Mouse (Mus musculus): Measurements from ENCODE around the gene Dcaf6. TPM values are rescaled to one million over a fixed set of nuclear protein-coding genes. Genes with fewer than 3 reads are reported as not detected.

Dcaf6 gene
- polyA plus RNA-seq, 1 experiment: 161 TPM

GRCm38 (mm10) chr1:165385810-165386524, 74.3 kb downstream of the Dcaf6 start:
- H3K27me3 ChIP-seq (ENCODE audit: control insufficient read depth, insufficient read depth, low read length): no peaks in the 10 kb centered on the region
- TF ChIP-seq POLR2A (IDR thresholded peaks at IDR 0.05; ENCODE audit: control insufficient read depth, low read depth, low read length): no peak
- TF ChIP-seq CTCF (IDR thresholded peaks at IDR 0.05; ENCODE audit: control insufficient read depth, insufficient read depth, insufficient replicate concordance, low read depth, low read length): no peak
- no peak overlapping the region for H3K27ac ChIP-seq (ENCODE audit: control insufficient read depth, insufficient read depth, low read depth, low read length)
- H3K36me3 ChIP-seq (ENCODE audit: control insufficient read depth, insufficient read depth, low read length): no peaks in the 10 kb centered on the region; the same call in 1 of the 2 replicates
- H3K4me3 ChIP-seq (ENCODE audit: control insufficient read depth, low read depth, low read length): no peak overlapping the region
- H3K4me1 ChIP-seq (ENCODE audit: control insufficient read depth, insufficient read depth, low read length): no peaks in the 10 kb centered on the region

- no peak for TF ChIP-seq CTCF (IDR thresholded peaks at IDR 0.05; ENCODE audit: control insufficient read depth, insufficient read depth, insufficient replicate concordance, low read depth, low read length)
- TF ChIP-seq POLR2A (IDR thresholded peaks at IDR 0.05; ENCODE audit: control insufficient read depth, low read depth, low read length): no peak
- Histone ChIP-seq H3K27ac (ENCODE audit: control insufficient read depth, insufficient read depth, low read depth, low read length) (no peak overlapping the region), H3K27me3 (ENCODE audit: control insufficient read depth, insufficient read depth, low read length) (no peaks in the 10 kb centered on the region), H3K4me3 (ENCODE audit: control insufficient read depth, low read depth, low read length) (no peak overlapping the region), H3K4me1 (ENCODE audit: control insufficient read depth, insufficient read depth, low read length) (no peaks in the 10 kb centered on the region), H3K36me3 (ENCODE audit: control insufficient read depth, insufficient read depth, low read length) (peaks cover 2% of the 10 kb centered on the region)
Measured at GRCm38 (mm10) chr1:165373839-165374238, 86.4 kb downstream of the Dcaf6 start.

GRCm38 (mm10) chr1:165370990-165371389, 89.3 kb downstream of the Dcaf6 start:
- Histone ChIP-seq H3K4me3 (ENCODE audit: control insufficient read depth, low read depth, low read length) (no peak overlapping the region), H3K27me3 (ENCODE audit: control insufficient read depth, insufficient read depth, low read length) (no peaks in the 10 kb centered on the region), H3K36me3 (ENCODE audit: control insufficient read depth, insufficient read depth, low read length) (peaks cover 2% of the 10 kb centered on the region), H3K4me1 (ENCODE audit: control insufficient read depth, insufficient read depth, low read length) (no peaks in the 10 kb centered on the region), H3K27ac (ENCODE audit: control insufficient read depth, insufficient read depth, low read depth, low read length) (no peak overlapping the region)
- TF ChIP-seq CTCF (IDR thresholded peaks at IDR 0.05; ENCODE audit: control insufficient read depth, insufficient read depth, insufficient replicate concordance, low read depth, low read length): no peak
- no peak for TF ChIP-seq POLR2A (IDR thresholded peaks at IDR 0.05; ENCODE audit: control insufficient read depth, low read depth, low read length)

GRCm38 (mm10) chr1:165365057-165365456, 95.2 kb downstream of the Dcaf6 start:
- no peak overlapping the region for H3K27ac ChIP-seq (ENCODE audit: control insufficient read depth, insufficient read depth, low read depth, low read length)
- TF ChIP-seq POLR2A (IDR thresholded peaks at IDR 0.05; ENCODE audit: control insufficient read depth, low read depth, low read length) (no peak), CTCF (IDR thresholded peaks at IDR 0.05; ENCODE audit: control insufficient read depth, insufficient read depth, insufficient replicate concordance, low read depth, low read length) (no peak)
- no peaks in the 10 kb centered on the region for H3K4me1 ChIP-seq (ENCODE audit: control insufficient read depth, insufficient read depth, low read length)
- no peaks in the 10 kb centered on the region for H3K27me3 ChIP-seq (ENCODE audit: control insufficient read depth, insufficient read depth, low read length)
- H3K4me3 ChIP-seq (ENCODE audit: control insufficient read depth, low read depth, low read length): no peak overlapping the region
- peaks cover 1% of the 10 kb centered on the region; the same call in 1 of the 2 replicates for H3K36me3 ChIP-seq (ENCODE audit: control insufficient read depth, insufficient read depth, low read length)

- Histone ChIP-seq H3K36me3 (ENCODE audit: control insufficient read depth, insufficient read depth, low read length) (no peaks in the 10 kb centered on the region), H3K4me3 (ENCODE audit: control insufficient read depth, low read depth, low read length) (no peak overlapping the region), H3K4me1 (ENCODE audit: control insufficient read depth, insufficient read depth, low read length) (no peaks in the 10 kb centered on the region), H3K27me3 (ENCODE audit: control insufficient read depth, insufficient read depth, low read length) (no peaks in the 10 kb centered on the region), H3K27ac (ENCODE audit: control insufficient read depth, insufficient read depth, low read depth, low read length) (no peak overlapping the region)
- no peak for TF ChIP-seq POLR2A (IDR thresholded peaks at IDR 0.05; ENCODE audit: control insufficient read depth, low read depth, low read length)
Measured at GRCm38 (mm10) chr1:165363271-165363670, 97.0 kb downstream of the Dcaf6 start.

GRCm38 (mm10) chr1:165356347-165356746, 103.9 kb downstream of the Dcaf6 start:
- Histone ChIP-seq H3K27me3 (ENCODE audit: control insufficient read depth, insufficient read depth, low read length) (no peaks in the 10 kb centered on the region), H3K27ac (ENCODE audit: control insufficient read depth, insufficient read depth, low read depth, low read length) (no peak overlapping the region), H3K36me3 (ENCODE audit: control insufficient read depth, insufficient read depth, low read length) (no peaks in the 10 kb centered on the region; the same call in 1 of the 2 replicates), H3K4me1 (ENCODE audit: control insufficient read depth, insufficient read depth, low read length) (no peaks in the 10 kb centered on the region), H3K4me3 (ENCODE audit: control insufficient read depth, low read depth, low read length) (no peak overlapping the region)
- TF ChIP-seq POLR2A (IDR thresholded peaks at IDR 0.05; ENCODE audit: control insufficient read depth, low read depth, low read length) (no peak), CTCF (IDR thresholded peaks at IDR 0.05; ENCODE audit: control insufficient read depth, insufficient read depth, insufficient replicate concordance, low read depth, low read length) (no peak)

GRCm38 (mm10) chr1:165348627-165349026, 111.6 kb downstream of the Dcaf6 start:
- no peak overlapping the region for H3K4me3 ChIP-seq (ENCODE audit: control insufficient read depth, low read depth, low read length)
- TF ChIP-seq POLR2A (IDR thresholded peaks at IDR 0.05; ENCODE audit: control insufficient read depth, low read depth, low read length) (no peak), CTCF (IDR thresholded peaks at IDR 0.05; ENCODE audit: control insufficient read depth, insufficient read depth, insufficient replicate concordance, low read depth, low read length) (no peak)
- no peaks in the 10 kb centered on the region for H3K4me1 ChIP-seq (ENCODE audit: control insufficient read depth, insufficient read depth, low read length)
- no peaks in the 10 kb centered on the region; the same call in 1 of the 2 replicates for H3K36me3 ChIP-seq (ENCODE audit: control insufficient read depth, insufficient read depth, low read length)
- no peaks in the 10 kb centered on the region for H3K27me3 ChIP-seq (ENCODE audit: control insufficient read depth, insufficient read depth, low read length)
- H3K27ac ChIP-seq (ENCODE audit: control insufficient read depth, insufficient read depth, low read depth, low read length): no peak overlapping the region
